8 mouse cellular contexts compared by ENCODE assay signal in the genomic region with DNA sequence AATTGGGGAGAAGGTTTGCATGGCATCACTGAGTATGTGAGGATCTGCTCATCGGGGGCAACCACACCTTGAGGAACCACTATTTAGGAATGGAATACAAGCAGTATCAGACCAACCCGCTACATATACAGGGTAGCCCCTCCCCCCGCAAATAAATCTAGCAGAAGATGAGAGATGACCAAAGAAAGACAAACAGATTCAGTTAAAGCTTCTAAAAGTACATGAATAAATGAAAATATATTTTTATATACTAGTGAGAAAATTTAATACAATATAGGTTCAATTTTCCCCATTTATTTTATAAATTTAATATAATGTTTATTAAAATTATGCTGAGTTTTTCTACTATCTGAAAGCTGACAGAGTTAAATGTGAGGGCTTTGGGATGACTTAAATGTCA. TPM values are rescaled to one million over a fixed set of nuclear protein-coding genes. Genes with fewer than 3 reads are reported as not detected.
DNase-seq lines count a peak whose midpoint lies in the region; ATAC-seq and TF ChIP-seq lines count a peak whose summit lies in the region.

A gene (plus strand): TSS at position 301 of the 400 bp plus-strand sequence.

- no peak for DNase-seq in heart, postnatal 25 days (ENCODE audit: low spot score)
- DNase-seq in Patski (ENCODE audit: low read depth, low spot score) (no peak), adipocyte (ENCODE audit: low spot score) (no peak)
- no peak for DNase-seq in gonadal fat pad, adult 2 months (ENCODE audit: low read depth)
- DNase-seq in gastrocnemius, adult 8-10 months (ENCODE audit: low spot score in 2 of 2): no peak
- no peak for DNase-seq in cerebellum, adult 18-20 months

- no peak within 1 kb of the TSS for H3K4me2 ChIP-seq in heart, embryonic 13.5 days

- intact Hi-C loops in heart, postnatal 25 days (cut with DNase I): loop anchor here (5.0 kb wide), 1 partner anchor 83 kb away; no protein-coding TSS in a partner anchor

- H3K4me1 ChIP-seq in heart, embryonic 13.5 days: peaks cover 13% of the 10 kb centered on the region
- peaks cover 18% of the 10 kb centered on the region for H3K4me1 ChIP-seq in megakaryocyte, embryonic 14.5 days

- POLR2A ChIA-PET in Patski (lab: Charles Lee): interaction anchor here (0.6 kb wide), 1 partner anchor 200 kb away, joined by 6 read pairs; no protein-coding TSS in a partner anchor

- in situ Hi-C loops in Patski (cut with MboI; ENCODE audit: low pct_unique_long_range_greater_than_20kb): loop anchor here (5.0 kb wide), 2 partner anchors 83 to 313 kb away; no protein-coding TSS in a partner anchor

- no peak within 1 kb of the TSS for H3K9ac ChIP-seq in heart, embryonic 13.5 days

- CTCF ChIA-PET in Patski (lab: Charles Lee): interaction anchor here (1.2 kb wide), 1 partner anchor 24 kb away, joined by 3 read pairs; no protein-coding TSS in a partner anchor

- H3K4me3 ChIP-seq in heart, embryonic 13.5 days: no peak within 1 kb of the TSS
- no peak within 1 kb of the TSS for H3K4me3 ChIP-seq in megakaryocyte, embryonic 14.5 days (replicated peaks)

- H3K27ac ChIP-seq in heart, embryonic 13.5 days (replicated peaks): no peak within 1 kb of the TSS

- H3K27me3 ChIP-seq in heart, embryonic 13.5 days (replicated peaks): no peaks in the 10 kb centered on the region
- H3K27me3 ChIP-seq in Patski: no peaks in the 10 kb centered on the region
- H3K27me3 ChIP-seq in megakaryocyte, embryonic 14.5 days (replicated peaks): no peaks in the 10 kb centered on the region

- H3K36me3 ChIP-seq in heart, embryonic 13.5 days: peaks cover 2% of the 10 kb centered on the region
- H3K36me3 ChIP-seq in megakaryocyte, embryonic 14.5 days (replicated peaks; ENCODE audit: low read length): peaks cover 4% of the 10 kb centered on the region

- no peaks in the 10 kb centered on the region for H3K9me3 ChIP-seq in heart, embryonic 13.5 days
- no peaks in the 10 kb centered on the region for H3K9me3 ChIP-seq in megakaryocyte, embryonic 14.5 days

- TF ChIP-seq CTCF in Patski (IDR thresholded peaks at IDR 0.05): no peak

- 78% methylated on average over 3 of the region's 3 CpGs for WGBS in heart, embryonic 13.5 days

- ATAC-seq in heart, embryonic 13.5 days (ENCODE audit: extremely low read depth, insufficient number of reproducible peaks, low FRiP score, low TSS enrichment): no peak
- no peak for ATAC-seq in Patski

RNA-seq across cellular contexts. Expression of the gene that starts here (rescaled TPM):
- 28.9 and 32.3 TPM in 2 replicates for polyA plus RNA-seq in heart, embryonic 13.5 days (2015; fragmentation: Nextera tagmentation; extraction: Ambion mirVana)
- 1 to 10 TPM; 6.3 to 6.9 TPM for total RNA-seq in heart, postnatal 25 days (2021)
- polyA plus RNA-seq in Patski (2021): 17.3 TPM
- 22.6 and 26.1 TPM in 2 replicates for polyA plus RNA-seq in gonadal fat pad, adult 2 months (2012; rRNA removed)
- 87.2 and 216 TPM in 2 replicates for polyA plus RNA-seq in megakaryocyte, embryonic 14.5 days (2012; ENCODE audit: insufficient read depth, low replicate concordance)
- 1 to 10 TPM; 4.7 to 5.8 (median 5.2) TPM for total RNA-seq in gastrocnemius, adult 8-10 months (2022)
